Mouse (Mus musculus) mouse trophoblast stem cell (cell line): ENCODE data around the gene Cnbp.

Experiments used
- in situ Hi-C, 2 experiments: fragments of 300-500 bp; cut with MseI, MboI; formaldehyde crosslinking; loops; 2 replicates in 1 of 2; 3 replicates in 1 of 2; pipeline ENCODE4 v1.15.1; 2025

Cnbp gene

DNA sequence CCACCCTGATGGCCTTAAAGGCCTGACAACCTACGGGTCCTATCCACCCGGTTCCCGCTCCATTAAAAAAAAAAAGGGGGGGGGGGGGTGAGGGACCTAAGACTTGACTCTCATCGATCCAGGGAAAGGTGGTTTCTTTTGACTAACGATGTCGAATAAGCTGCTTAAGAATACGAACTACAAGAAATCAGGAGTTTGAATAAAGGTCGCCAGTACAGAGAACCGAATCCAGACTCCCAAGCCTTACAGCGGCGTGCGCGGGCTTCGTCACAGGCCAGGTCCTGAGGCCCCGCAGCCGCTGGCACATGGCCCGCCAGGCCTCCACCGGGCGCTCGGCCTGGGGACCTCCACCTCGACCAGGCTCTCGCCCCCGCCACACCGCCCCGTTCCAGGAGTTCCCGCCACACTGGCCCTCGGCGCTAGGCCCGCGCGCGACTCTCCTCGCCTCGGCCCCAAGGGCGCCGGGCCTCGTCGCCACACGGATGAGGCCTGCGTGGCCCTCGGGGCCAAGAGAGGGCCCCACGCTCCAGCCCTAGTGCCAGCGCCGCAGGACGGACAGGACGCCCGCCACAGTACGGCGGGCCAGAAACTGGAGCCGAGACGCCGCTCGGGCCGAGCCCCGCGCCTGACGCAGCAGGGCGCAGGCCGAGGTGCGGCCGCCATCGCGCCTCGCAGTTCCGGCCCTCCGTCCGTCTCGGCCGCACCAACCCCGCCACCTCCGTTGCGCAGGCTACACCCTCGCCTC is 579 bp downstream of the Cnbp start:
- in situ Hi-C loops = no loop called here

DNA sequence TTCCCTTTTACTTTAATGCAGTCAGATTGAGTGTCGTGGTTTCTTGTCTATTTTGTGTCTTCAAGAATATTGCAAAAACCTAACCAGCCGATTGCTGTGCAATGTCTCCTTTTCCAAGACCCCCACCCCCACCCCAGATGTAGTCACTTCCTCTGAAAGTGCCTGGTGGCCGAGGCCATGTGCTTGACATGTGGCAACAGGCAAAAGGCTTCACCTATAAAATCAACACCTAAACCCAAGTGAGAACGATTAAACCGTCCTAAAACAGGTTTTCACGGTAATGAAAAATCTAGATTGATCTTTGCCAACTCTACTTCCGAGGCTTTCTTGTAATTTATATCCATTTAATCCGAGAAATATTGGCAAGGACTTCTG is 1.1 kb downstream of the Cnbp start:
- in situ Hi-C loops = no loop called here

DNA sequence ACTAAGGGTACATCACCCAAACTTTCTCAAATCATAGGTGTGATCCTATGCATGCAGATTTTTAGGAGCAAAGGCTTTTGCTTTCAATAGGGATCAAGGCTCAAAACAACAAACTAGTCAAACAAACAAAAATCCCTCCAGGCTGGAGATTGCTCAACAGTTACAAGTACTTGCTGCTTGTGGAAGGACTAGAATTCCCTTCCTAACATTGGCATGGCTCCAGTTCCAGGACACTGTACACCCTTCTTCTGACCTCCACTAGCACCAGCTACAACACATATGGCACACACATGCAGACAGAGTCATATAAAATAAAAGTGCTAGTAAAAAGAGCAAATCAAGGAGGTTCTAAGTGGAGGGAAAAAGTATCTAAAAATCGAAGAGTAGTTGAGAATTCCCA is 4.1 kb downstream of the Cnbp start:
- in situ Hi-C loops = no loop called here

DNA sequence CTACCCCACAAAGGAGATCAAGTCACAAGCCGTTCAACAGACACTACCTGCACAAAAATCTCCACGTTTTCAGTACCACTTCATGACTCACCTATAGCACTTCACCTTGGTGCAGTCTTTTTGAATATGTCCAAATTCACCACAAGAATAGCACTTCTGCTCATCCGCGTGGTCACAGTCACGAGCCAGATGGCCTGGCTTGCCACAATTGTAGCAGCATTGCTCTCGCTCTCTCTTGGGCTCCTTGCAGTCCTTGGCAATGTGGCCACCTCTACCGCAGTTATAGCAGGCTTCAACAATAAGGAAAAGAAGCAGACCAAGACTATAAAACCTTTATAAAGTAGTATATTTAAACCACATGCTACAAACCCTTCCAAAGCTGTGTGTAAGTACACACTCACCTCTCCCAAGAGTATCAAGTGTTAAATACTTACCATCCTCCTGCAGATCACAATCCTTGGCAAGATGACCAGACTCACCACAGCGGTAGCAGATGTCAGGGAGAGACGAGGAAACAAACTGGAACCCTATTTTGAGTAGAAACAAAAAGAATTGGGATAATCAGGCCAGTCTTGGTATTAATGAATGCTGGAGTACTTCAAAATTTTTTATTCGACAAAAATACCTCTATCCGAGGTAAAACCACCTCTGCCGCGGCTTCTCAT is 5.7 kb downstream of the Cnbp start:
- in situ Hi-C loops = no loop called here

DNA sequence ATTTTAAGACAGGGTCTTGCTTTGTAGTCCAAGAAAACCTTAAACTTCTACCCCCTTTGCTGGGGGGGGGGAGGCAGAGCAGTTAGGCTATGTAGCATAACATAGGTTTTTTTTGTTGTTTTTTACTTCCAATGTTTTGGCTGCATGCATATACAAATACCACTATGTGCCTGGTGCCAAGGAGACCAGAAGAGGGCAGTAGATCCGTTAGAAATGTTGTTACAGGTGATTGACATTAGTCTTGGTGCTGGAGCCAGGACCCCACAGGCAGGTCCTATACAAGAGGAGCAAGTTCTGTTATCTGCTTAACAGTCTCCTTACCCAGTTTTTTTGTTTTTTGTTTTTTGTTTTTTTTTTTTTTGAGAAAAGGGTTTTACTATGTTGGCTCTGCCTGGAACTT is 8.7 kb downstream of the Cnbp start:
- in situ Hi-C loops = no loop called here

DNA sequence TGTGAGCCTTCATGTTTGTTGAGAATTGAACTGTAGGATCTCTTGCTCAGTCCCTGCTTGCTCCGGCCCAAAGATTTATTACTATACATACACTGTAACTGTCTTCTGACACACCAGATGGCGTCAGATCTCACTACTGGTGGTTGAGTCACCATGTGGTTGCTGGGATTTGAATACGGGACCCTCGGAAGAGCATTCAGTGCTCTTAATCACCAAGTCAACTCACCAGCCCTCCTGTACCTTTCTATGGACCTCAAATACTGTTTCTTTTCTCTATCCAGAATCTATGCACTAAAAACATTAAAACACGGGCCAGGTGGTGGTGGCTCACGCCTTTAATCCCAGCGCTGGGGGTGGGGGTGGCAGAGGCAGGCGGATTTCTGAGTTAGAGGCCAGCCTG is 9.3 kb downstream of the Cnbp start:
- in situ Hi-C loops = no loop called here

DNA sequence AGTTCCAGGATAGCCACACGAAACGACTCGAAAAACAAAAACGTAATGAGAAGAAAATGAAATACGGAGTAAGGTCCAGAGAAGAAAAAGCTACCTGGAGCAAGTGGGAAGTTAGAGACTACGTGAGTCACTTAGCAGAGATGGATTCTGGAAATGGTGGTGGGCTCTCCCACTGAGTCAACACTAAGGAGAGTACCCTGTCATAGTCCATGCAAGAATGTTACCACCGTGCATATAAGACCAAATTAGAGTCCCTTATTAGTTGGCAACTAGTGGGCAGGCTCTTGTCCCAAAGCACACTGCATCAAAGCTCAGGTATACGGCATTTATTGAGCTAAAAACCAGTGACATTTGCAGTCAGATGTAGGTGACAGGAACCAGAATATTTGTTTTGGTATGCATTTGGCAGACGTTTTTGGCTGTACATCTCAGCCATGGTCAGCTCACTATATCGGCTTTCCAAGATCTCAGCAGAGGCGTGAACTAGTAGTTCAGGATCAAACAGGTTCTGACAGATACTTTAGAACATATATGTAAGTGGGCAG is 11.0 kb downstream of the Cnbp start:
- in situ Hi-C loops = no loop called here

DNA sequence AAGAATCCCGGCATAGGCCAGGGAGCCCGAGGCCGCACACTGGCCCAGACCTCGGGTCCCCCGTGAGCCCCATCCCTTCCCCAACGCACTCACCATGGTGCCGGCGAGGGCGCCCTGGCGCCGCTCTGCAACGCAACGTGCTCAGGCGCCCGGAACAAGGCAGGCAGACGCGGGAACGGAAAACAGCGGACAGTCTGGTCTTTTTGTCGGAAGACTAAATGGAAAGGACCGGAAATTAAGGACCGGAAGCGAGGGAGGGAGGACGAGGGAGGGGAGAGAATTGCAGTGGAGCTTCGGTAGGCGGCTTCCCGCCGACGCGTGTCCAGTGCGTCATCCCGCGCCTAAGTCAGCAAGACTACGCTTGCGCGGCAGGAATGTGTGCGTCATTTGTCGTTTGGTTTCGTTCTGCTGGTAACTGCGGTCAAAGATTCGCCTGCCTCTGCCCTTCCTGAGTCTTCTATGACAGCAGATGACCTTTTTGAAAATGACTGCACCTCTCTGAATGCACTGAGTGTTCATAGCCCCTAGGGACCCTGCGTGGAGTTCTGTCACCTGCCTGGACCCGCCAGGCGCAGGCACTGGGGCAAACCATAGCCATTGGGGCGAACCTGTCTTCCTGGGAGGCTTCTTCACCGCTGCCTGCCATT is 12.2 kb downstream of the Cnbp start, which contains the start of gene Isy1:
Isy1 (minus strand) TSS at position 248 of the 647 bp plus-strand sequence.
- in situ Hi-C loops = no loop called here

DNA sequence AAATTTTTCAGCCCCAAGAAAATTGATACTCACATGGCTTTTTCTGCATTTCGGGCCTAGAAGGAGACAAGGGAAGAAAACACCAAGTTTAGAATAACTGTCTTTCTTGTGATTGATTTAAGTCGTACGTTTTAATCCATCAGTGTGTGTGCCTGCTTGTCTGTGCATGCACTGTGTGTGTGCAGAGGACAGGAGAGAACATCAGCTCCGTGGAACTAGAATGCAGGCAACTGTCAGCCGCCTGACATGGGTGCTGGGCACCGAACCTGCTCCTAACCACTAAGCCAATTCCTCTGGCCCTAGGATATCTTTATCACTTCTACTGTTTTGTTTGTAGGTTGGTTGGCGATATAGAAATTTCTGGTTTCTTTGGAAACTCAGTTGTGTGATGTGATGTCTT is 15.2 kb downstream of the Cnbp start, which contains the start of gene Gm45140:
Gm45140 (minus strand) TSS at position 101 of the 400 bp plus-strand sequence.
- in situ Hi-C loops = no loop called here

DNA sequence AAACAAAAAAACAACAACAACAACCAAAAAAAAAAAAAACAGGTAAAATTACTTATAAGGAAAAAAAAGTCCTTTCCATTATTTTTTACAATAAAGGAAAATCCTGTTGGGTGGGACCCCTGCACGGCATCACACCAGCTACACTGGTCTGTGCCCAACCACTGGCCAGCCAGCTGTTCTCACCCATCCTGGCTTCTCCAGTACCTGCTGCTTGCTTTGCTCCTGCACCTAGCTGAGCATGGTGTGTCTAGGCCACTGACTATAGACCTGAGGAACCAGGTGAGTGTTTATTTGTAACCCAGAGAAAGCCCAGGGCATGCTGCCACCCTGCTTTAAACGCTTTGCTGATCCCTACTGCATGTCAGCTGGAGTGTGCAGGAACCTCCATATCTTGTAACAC is 30.5 kb downstream of the Cnbp start:
- in situ Hi-C loops = no loop called here

DNA sequence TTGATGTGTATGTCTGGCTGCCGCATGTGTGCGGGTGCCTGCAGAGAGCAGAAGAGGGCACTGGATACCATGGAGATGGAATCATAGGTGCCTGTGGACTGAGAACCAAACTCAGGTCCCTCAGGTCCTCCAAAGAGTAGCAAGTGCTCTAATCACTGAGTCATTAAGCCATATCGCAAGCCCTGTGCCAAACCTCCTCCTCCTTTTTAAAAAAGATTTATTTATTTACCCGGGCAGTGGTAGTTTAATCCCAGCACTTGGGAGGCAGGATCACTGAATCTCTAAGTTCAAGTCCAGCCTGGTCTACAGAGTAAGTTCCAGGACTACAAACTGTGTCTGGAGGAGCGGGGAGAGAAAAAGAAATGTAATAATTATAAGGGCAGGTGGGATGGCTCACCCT is 36.4 kb downstream of the Cnbp start:
- in situ Hi-C loops = no loop called here

DNA sequence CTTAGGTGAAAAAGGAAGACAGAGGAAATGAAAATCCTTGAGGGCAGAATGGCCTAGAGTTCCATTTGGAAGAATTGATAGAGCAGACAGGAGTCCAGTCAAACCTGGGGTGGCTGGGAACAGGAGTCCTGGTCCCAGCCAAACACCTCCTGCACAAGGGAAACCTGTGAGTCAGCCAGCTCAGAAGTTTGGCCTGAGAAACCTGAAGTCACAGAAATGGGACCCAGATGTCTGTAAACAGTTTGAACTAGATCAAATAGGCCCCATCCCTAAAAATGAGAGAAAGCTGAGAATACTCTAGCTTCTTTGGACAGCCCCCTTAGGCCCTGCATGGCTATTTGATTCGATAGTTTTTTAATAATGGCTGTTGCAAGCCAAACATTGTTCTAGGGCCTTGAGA is 38.2 kb downstream of the Cnbp start:
- in situ Hi-C loops = no loop called here

DNA sequence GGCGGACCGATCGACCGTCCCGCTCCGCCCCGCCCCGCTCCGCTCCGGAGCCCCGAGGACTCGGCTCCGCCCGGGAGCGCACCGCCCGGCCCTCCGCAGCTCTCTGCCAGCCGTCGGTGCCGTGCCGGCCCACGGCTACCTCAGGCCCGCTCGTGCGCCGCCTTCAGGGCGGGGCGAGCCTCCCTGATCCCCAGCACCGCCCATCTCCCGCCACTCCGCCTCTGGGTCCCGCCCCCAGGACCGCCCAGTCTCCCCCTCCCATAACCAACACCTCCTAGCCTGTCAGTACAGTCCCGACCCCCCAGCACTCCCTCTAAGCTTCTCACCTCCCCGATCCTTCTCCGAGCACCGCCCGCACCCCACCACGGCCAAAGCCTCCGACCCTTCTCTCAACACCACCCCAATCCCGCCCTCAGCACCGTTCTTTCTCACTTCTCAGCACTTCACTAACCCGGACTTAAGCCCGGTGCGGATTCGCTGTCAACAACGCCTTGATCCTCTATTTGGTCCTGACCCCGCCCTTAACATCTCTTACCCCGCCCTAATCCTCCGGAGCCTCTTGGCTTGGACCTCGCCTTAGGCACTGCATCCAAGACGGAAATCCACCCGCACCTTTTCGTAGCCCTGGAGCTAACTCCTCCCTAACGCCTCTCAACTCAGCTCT is 39.1 kb downstream of the Cnbp start, which contains the start of gene Rab43:
Rab43 (minus strand) TSS at position 490 of the 664 bp plus-strand sequence.
- in situ Hi-C loops = no loop called here

DNA sequence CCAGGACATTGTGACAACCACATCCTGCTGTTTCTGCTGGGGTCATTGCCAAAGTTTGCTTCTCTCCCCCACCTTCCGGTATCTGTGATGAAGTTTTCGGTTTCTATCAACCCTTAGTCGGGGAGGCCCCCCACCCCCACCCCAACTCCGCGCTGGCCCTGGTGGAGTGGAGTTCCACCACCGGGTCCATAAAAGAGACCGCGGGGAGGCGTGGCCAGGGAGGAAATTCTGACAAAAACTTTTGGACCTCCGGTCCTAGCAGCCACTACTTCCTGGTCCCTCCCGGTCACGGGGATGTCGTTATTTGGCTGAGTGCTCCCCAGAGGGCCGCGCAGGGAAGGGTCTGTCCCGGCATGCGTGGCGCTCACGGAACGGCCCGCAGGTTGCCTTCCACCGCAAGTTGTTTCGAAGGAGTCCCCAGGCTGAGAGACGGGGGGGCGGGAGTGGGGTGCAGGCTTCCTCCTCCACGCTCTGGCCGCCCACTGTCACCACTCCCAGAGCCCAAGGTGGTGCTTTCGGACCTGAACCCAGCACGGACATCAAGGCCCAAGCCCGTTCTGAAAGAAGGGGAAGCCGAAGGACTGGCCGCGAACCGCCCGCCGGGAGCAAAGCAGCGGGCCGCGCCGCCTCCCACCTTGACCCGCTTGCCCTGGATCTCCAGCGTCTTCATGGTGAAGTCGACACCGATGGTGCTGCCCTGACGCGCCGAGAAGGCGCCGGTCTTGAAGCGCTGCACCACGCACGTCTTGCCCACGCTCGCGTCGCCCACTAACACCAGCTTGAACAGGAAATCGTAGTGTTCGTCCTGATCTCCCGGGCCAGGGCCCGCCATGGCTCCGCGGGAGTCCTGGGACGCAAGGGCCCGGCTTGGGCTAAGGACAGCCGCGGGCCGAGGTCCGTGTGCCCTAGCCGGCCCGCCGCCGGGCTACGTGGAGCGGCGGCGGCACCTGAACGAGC is 39.9 kb downstream of the Cnbp start:
- in situ Hi-C loops = no loop called here

DNA sequence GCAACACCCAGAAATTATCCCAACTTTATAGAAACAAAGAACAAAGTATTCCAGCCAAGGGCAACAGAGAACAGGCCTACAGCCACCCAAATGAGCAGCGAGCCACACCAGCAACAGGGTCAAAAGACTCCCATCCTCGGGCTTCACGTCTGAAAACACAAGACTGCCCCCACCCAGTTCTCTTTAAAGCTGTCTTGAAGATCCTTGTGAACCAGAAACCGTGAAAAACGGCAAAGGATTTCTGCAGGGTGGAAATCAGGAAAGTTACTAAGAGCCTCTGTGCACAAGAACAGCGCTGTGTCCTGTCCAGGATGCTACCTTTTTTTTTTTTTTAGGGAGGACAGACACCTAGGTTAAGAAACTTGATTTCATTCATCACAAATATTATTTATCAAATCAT is 40.6 kb downstream of the Cnbp start:
- in situ Hi-C loops = no loop called here

DNA sequence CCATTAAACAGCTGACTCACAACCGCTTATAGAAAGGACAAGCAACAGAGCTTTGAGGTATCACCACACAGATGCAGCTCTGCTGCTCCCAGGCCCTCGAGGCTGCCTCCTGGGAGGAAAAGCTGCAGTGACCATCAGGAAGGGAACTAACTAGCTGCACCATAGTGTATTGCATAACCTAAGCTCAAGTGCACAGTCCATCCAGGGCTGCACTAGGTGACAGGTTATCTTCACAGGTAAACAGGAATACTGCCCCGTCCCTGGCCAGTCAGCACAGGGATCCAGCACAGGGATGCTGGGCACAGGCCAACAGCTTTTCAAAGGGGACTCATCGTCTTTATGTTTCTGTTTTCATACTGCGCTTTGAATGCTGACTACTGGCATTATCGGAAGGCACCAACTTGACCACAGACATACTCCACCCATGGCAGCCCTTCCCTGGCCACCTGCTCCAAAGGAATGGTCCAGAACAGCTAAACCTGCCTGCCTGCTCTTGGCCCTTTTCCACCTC is 41.2 kb downstream of the Cnbp start:
- in situ Hi-C loops = no loop called here

DNA sequence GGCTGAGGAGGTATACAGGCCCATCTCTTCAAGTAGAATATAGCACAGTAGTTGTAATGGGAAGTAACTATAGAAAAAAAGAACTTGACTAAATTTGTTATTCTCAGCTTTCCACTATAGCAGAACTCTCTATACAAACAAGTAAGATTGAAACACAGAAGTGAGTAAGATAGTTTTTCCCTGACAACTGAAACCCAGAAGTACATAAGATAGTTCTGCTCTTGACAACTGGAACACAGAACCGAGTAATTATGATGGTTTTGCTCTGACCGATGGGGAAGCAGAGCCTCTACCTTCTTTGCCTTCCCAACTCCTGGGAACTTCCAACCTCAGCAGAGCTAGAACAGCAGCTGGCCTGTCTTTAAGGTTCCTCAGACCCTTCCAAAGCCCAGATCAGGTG is 41.8 kb downstream of the Cnbp start:
- in situ Hi-C loops = no loop called here

DNA sequence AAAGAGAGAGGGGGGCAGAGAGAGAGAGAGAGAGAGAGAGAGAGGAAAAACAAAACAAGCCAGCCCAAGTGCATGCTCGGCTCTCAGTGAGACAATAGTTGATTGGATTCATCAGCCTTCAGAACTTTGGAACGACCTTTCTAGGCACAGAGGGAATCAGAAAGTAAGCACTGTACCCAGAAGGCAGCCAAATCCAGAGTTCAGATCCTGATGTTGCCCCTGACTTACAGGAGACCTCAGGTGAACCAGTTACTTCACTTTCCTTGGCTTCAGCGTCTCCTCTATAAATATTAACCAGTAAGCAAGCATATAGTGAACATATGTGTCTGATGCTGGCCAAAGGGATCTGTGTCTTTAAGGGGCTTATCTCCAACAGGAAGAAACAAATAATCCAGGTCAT is 42.4 kb downstream of the Cnbp start:
- in situ Hi-C loops = no loop called here

DNA sequence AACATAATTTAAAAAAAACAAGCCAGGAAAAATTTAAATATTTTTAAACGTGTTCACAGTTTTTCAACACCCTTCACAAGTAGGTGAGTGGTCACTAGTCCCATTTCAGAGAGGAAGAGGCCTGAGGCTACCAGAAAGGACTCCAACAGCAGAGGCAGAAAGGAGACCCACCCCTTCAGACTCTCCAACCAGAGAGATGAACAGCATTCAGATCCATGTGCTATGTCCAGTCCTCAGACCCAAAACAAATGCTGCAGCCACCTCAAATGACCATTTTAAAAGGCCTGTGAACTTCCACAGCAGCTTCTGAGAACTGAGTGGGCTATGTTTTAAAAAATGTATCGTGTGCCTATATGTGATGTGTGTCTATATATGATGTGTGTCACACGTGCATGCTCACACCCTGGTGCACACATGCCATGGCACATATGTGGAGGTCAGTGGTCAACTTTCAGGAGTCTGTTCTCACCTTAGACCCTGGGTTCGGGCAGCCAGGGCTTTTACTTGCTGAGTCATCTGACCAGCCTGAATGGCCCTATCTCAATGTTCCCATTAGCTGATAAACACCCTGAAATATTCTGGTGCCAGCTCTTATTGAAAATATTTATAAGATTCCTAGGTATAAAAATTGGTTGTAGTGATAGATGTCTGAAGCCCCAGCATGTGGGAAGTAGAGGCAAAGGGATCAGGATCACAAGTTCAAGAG is 43.0 kb downstream of the Cnbp start:
- in situ Hi-C loops = no loop called here

DNA sequence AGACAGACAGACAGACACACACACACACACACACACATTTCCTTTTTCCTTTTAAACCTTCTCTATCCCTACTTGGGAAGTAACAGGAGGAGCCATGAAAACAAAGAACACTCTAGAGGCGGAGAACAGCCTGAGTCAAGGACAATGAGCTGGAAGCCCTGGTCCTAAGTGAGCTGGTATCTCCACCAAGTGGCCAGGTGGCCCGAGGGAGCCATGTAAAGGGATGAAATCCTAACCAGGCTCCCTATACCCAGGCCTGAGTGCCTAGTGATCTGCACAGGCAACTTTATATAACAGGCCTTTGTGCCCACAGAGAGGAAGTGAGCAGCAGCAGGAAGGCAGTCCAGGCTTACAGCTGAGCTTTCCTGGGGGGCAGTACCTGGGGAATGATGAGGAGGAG is 44.0 kb downstream of the Cnbp start:
- in situ Hi-C loops = no loop called here
